Mouse (Mus musculus) midbrain, embryonic 11.5 days (tissue): Measurements from ENCODE around the gene Cux2. TPM values are rescaled to one million over a fixed set of nuclear protein-coding genes. Genes with fewer than 3 reads are reported as not detected.

Experiments used
- ATAC-seq: fragments of 200-750 bp; cut with Nextera tagmentation; 2 replicates; pipeline ENCODE4 v1.8.0; 2017; ENCODE audit warnings: moderate TSS enrichment, moderate library complexity; ENCODE audit not compliant: low FRiP score
- DNase-seq: peaks from one replicate; pipeline ENCODE4 v3.0.0; 2015; ENCODE audit warnings: low spot score; ENCODE audit errors: missing footprints
- H3K27ac ChIP-seq: fragments of 300-500 bp; sonication (generic); 2 replicates; pipeline ENCODE4 v1.5.1; 2014; ENCODE audit warnings: low read depth, low read length
- H3K27me3 ChIP-seq: fragments of 300-500 bp; sonication (generic); 2 replicates; pipeline ENCODE4 v1.6.1; 2014; ENCODE audit warnings: mild to moderate bottlenecking, low read length, moderate library complexity, mixed read lengths; ENCODE audit not compliant: control insufficient read depth, insufficient read depth
- H3K36me3 ChIP-seq: fragments of 300-500 bp; sonication (generic); 2 replicates; pipeline ENCODE4 v1.6.1; 2014; ENCODE audit warnings: mild to moderate bottlenecking, low read length, moderate library complexity, mixed read lengths; ENCODE audit not compliant: control insufficient read depth, insufficient read depth
- H3K4me1 ChIP-seq: fragments of 300-500 bp; sonication (generic); 2 replicates; pipeline ENCODE4 v1.6.1; 2014; ENCODE audit warnings: low read length; ENCODE audit not compliant: control insufficient read depth, insufficient read depth
- H3K4me2 ChIP-seq: fragments of 300-500 bp; sonication (generic); 2 replicates; pipeline ENCODE4 v1.6.1; 2014; ENCODE audit warnings: mild to moderate bottlenecking, moderate library complexity
- H3K4me3 ChIP-seq: fragments of 300-500 bp; sonication (generic); 2 replicates; pipeline ENCODE4 v1.5.1; 2014; ENCODE audit warnings: low read depth, low read length
- H3K9ac ChIP-seq: fragments of 300-500 bp; sonication (generic); 2 replicates; pipeline ENCODE4 v1.6.1; 2014; ENCODE audit warnings: low read length
- H3K9me3 ChIP-seq: fragments of 300-500 bp; sonication (generic); 2 replicates; pipeline ENCODE4 v1.6.1; 2016; ENCODE audit warnings: low read length; ENCODE audit not compliant: control insufficient read depth
- WGBS: fragments of 180-500 bp; shearing (Covaris S2); extraction: QIAGEN DNeasy Blood & Tissue Kit; methylation state at CpG from one replicate; pipeline ENCODE4 v1.1.7; 2014; 5-methylcytosine and 5-hydroxymethylcytosine counted together
- polyA plus RNA-seq: library from polyadenylated mRNA; unstranded; fragments of >200 nt; fragmentation: Nextera tagmentation; extraction: Ambion mirVana; gene quantifications from 2 replicates; pipeline ENCODE4 v1.2.1, GENCODE M21; 2014

The Cux2 gene
- polyA plus RNA-seq, 1 experiment from 2014 or later: 11.1 TPM

DNA sequence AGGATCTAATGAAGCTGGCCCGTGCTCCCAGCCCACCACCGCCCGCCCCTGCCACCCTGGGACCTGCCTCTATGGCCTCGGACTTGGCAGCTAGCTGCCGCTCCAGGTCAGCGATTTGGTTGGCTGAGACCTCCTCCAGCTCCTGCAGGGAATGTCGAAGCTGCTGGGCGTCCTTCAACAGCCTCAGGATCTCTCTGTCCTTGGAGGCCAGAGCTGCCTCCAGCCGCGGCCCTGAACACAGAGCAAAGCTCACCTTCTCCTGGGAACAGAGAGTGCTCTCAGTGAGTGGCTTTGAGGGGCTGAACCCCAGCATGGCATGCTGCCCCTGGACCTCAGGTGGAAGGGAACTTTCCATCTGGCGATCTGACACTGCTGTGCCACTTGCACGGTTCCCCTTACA, 173.0 kb downstream of the Cux2 start:
- H3K4me2 ChIP-seq: no peak overlapping the region
- no peak overlapping the region for H3K9ac ChIP-seq
- peaks cover 4% of the 10 kb centered on the region; the same call in 1 of the 2 replicates for H3K36me3 ChIP-seq
- no peak overlapping the region for H3K27ac ChIP-seq
- H3K4me1 ChIP-seq: no peaks in the 10 kb centered on the region
- no peak overlapping the region for H3K4me3 ChIP-seq
- WGBS: 84% methylated on average over 12 of the region's 12 CpGs
- DNase-seq: no peak
- ATAC-seq: no peak
- H3K9me3 ChIP-seq: no peaks in the 10 kb centered on the region; the same call in 1 of the 2 replicates
- no peaks in the 10 kb centered on the region for H3K27me3 ChIP-seq

DNA sequence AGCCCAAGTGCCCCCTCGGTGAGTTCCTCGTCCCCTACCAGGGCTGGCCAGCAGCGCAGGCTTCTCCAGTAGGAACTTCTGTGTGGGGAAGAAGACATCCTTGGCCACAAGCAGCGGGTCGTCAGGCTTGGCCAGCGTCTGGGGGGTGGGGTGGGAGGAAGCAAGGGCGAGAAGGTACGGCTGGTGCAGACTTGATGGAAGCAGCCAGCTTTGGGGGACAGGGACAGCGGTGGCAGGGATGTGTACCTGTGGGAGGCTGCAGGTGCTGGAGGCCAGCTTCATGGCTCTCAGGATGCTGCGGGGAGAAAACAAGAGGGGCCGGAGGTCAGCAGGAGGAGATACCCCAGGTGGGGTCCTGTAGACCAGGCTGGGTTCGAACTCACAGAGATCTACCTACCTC, 174.9 kb downstream of the Cux2 start:
- Histone ChIP-seq H3K9ac (no peak overlapping the region), H3K4me3 (no peak overlapping the region), H3K27ac (no peak overlapping the region), H3K36me3 (peaks cover 4% of the 10 kb centered on the region; the same call in 1 of the 2 replicates), H3K4me2 (no peak overlapping the region), H3K27me3 (no peaks in the 10 kb centered on the region), H3K9me3 (no peaks in the 10 kb centered on the region; the same call in 1 of the 2 replicates), H3K4me1 (no peaks in the 10 kb centered on the region)
- DNase-seq (no peak), ATAC-seq (no peak)
- 87% methylated on average over 12 of the region's 12 CpGs for WGBS

DNA sequence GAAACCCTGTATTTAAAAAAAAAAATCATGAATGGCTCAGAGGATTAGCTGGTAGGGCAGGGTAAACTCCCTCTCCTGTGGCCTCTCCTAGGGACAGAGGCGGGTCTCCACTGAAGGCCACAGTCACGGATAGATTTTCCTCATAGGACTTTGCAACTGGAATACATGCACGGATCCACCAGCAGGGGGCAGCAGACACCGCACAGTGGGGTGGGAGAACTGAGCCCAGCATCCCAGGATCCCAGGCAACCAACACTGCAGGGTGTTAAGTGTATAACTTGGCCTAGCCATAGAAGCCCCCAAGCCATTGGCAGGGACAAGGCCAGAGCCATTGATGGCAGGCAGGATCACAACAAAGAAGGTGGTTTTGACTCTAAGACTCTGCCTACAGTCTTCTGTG, 177.7 kb downstream of the Cux2 start:
- peak; percentile 54; the same call in 1 of the 2 replicates for ATAC-seq
- Histone ChIP-seq H3K36me3 (peaks cover 4% of the 10 kb centered on the region; the same call in 1 of the 2 replicates), H3K27ac (no peak overlapping the region)

DNA sequence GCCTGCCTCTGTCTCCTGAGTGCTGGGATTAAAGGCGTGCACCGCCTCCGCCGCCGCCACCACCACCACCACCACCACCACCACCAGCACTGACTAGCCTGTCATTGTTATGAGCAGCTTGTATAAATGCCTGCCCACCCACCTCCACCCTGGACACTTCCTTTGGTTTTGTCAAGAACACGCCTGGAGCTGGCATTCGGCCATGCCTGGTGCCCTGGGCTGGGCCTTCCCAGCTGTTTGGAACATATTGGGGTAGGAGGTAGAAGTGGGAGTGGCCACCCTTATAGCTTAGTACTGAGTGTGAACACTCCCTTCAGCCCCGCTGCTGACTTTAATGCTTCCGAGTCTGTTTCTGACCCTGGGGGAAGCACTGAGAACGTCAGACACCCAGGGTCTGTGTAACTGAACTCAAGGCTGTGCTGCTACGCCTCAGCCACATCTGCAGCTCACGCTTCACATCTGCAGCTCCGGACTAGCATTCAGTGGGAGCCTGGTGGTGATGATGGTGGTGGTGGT, 178.3 kb downstream of the Cux2 start:
- Histone ChIP-seq H3K9ac (no peak overlapping the region), H3K27ac (no peak overlapping the region), H3K36me3 (peaks cover 3% of the 10 kb centered on the region; the same call in 1 of the 2 replicates), H3K4me2 (no peak overlapping the region), H3K4me1 (no peaks in the 10 kb centered on the region), H3K9me3 (no peaks in the 10 kb centered on the region; the same call in 1 of the 2 replicates), H3K4me3 (no peak overlapping the region), H3K27me3 (no peaks in the 10 kb centered on the region)
- DNase-seq (no peak), ATAC-seq (no peak)
- WGBS: 91% methylated on average over 13 of the region's 13 CpGs

More for the DNA sequence above, 177.7 kb downstream of the Cux2 start:
- Histone ChIP-seq H3K4me2 (no peak overlapping the region), H3K27me3 (no peaks in the 10 kb centered on the region), H3K4me3 (no peak overlapping the region), H3K9me3 (no peaks in the 10 kb centered on the region; the same call in 1 of the 2 replicates), H3K4me1 (no peaks in the 10 kb centered on the region), H3K9ac (no peak overlapping the region)
- 11% methylated on average over 4 of the region's 4 CpGs for WGBS
- peak; percentile 98 for DNase-seq

DNA sequence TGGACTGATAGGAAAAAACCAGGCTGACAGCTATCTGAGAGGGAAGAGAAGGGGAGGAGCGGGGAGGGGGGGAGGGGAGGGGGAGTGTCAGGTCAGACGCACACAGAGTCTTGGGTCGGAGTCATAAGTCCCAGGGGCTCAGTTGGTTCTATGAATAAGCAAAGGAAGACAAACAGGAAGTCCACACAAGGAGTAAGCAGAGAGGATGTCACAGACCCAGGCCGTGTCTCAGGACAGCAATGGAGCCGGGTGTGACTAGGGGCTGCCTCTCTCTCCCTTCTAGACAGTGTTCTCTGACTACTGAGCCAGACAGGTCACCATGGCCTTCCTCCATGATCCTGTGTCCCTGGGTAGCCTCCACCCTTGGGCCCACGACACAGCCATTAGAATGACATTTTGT, 179.1 kb downstream of the Cux2 start:
- ATAC-seq (no peak), DNase-seq (no peak)
- Histone ChIP-seq H3K27ac (no peak overlapping the region), H3K27me3 (no peaks in the 10 kb centered on the region), H3K4me1 (no peaks in the 10 kb centered on the region), H3K9me3 (no peaks in the 10 kb centered on the region), H3K36me3 (no peaks in the 10 kb centered on the region), H3K4me2 (no peak overlapping the region), H3K9ac (no peak overlapping the region), H3K4me3 (no peak overlapping the region)
- WGBS: 78% methylated on average over 6 of the region's 6 CpGs

DNA sequence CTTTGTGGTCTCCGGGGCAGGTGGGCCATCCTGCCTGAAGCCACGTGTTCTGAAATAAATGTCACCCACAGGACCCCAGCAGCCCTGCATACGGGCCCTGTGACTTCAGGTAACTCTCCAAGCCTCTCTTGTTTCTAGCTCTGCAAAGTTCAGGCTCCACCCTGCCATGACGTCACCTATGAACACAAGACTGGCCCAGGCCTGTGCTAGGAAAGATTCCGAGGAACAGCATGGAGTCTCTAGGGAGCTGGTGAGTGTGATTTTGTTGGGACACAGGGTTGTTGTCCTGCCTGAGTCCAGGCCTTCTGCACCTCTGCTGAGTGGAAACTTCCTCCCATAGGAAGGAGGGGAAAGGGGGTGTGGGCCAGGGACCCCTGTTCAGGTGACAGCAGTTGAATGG, 181.9 kb downstream of the Cux2 start:
- Histone ChIP-seq H3K36me3 (no peaks in the 10 kb centered on the region), H3K9ac (no peak overlapping the region), H3K9me3 (no peaks in the 10 kb centered on the region), H3K4me2 (no peak overlapping the region), H3K27ac (no peak overlapping the region), H3K27me3 (no peaks in the 10 kb centered on the region), H3K4me3 (no peak overlapping the region), H3K4me1 (peaks cover 3% of the 10 kb centered on the region; the same call in 1 of the 2 replicates)
- no peak for ATAC-seq
- WGBS: 76% methylated on average over 5 of the region's 5 CpGs
- no peak for DNase-seq

DNA sequence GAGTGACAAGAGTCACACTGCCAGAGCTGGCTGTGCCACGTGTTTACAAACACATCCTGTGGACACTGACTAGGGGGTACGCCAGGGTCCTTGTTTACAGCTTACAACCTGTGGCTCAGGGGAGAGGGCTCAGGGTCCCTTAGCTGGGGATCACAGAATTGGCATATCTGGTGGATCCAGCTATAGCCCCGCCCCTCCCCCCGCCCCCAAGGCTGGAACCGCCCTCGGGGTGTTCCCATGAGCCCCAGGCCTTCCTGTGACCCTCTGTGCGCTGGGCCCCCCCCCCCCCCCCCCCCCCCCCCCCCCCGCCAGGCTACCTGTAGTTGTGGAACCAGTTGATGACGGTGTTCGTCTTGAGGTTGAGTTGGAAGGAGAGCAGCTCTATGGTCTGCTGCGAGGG, 185.6 kb downstream of the Cux2 start:
- DNase-seq (no peak), ATAC-seq (no peak)
- H3K4me3 ChIP-seq: no peak overlapping the region
- H3K9ac ChIP-seq: no peak overlapping the region
- 0 out of 2 replicates have a peak overlapping the region, but pooled peaks have one; percentile 19 for H3K4me2 ChIP-seq
- WGBS: 7% methylated on average over 8 of the region's 11 CpGs
- no peak overlapping the region for H3K27ac ChIP-seq
- H3K4me1 ChIP-seq: peaks cover 3% of the 10 kb centered on the region; the same call in 1 of the 2 replicates
- H3K36me3 ChIP-seq: peaks cover 4% of the 10 kb centered on the region; the same call in 1 of the 2 replicates
- H3K9me3 ChIP-seq: peaks cover 6% of the 10 kb centered on the region
- no peaks in the 10 kb centered on the region for H3K27me3 ChIP-seq

DNA sequence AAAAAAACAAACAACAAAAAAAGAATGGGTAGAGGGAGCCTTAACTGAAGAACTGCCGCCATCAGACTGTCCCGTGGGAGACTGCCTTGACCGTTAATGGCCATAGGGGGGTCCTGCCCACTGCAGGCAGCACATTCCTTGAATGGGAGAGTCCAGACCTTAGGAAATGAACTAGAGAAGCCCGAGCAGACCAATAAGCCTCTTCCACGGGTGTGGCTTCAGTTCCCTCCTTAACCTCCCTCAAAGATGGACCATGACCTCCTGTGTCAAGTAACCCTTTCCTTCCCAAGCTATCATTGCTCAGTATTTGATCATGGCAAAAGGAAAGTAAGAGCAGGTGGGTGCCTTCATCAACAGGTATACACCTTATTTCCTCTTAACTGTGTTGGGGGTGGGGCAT, 187.9 kb downstream of the Cux2 start:
- 68% methylated on average over 5 of the region's 5 CpGs for WGBS
- Histone ChIP-seq H3K4me1 (peaks cover 3% of the 10 kb centered on the region; the same call in 1 of the 2 replicates), H3K9ac (no peak overlapping the region), H3K27me3 (no peaks in the 10 kb centered on the region), H3K4me3 (no peak overlapping the region), H3K4me2 (no peak overlapping the region), H3K36me3 (peaks cover 4% of the 10 kb centered on the region; the same call in 1 of the 2 replicates), H3K9me3 (peaks cover 6% of the 10 kb centered on the region), H3K27ac (no peak overlapping the region)
- ATAC-seq (no peak), DNase-seq (no peak)

DNA sequence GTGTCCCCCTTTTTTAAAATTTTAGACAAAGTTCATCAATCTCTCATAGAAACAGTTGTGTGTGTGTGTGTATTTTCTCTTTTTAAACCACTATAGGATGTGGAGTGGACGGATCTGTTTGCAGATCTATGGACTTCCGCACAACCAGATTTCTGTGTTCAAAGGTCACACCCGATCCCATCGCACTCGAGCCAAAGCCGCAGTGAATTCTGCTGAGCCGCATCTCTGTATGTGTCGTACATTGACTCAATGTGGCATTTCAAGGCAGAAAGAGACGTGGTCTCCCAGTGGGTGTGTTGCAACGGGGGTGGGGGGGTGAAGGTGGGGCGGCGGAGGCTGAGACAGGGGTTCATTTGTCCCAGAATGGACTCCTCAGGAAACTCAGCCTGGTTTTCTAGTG, 191.5 kb downstream of the Cux2 start:
- DNase-seq (peak; percentile 54), ATAC-seq (no peak)
- peaks cover 4% of the 10 kb centered on the region for H3K36me3 ChIP-seq
- no peaks in the 10 kb centered on the region for H3K27me3 ChIP-seq
- H3K9ac ChIP-seq: no peak overlapping the region
- no peak overlapping the region for H3K27ac ChIP-seq
- no peak overlapping the region for H3K4me3 ChIP-seq
- peaks cover 3% of the 10 kb centered on the region for H3K4me1 ChIP-seq
- H3K9me3 ChIP-seq: peaks cover 6% of the 10 kb centered on the region
- 90% methylated on average over 12 of the region's 12 CpGs for WGBS
- H3K4me2 ChIP-seq: no peak overlapping the region
